Mouse (Mus musculus) 3T3-L1 (cell line): ENCODE measurements around the gene Gadd45gip1.
A peak's percentile ranks its signal among the peaks of the same experiment; 100 is the strongest.

Experiments used
- DNase-seq: peaks from one replicate; pipeline ENCODE4 v3.0.0-alpha.2; 2015; ENCODE audit warnings: low read depth, low spot score

Gene Gadd45gip1

DNA sequence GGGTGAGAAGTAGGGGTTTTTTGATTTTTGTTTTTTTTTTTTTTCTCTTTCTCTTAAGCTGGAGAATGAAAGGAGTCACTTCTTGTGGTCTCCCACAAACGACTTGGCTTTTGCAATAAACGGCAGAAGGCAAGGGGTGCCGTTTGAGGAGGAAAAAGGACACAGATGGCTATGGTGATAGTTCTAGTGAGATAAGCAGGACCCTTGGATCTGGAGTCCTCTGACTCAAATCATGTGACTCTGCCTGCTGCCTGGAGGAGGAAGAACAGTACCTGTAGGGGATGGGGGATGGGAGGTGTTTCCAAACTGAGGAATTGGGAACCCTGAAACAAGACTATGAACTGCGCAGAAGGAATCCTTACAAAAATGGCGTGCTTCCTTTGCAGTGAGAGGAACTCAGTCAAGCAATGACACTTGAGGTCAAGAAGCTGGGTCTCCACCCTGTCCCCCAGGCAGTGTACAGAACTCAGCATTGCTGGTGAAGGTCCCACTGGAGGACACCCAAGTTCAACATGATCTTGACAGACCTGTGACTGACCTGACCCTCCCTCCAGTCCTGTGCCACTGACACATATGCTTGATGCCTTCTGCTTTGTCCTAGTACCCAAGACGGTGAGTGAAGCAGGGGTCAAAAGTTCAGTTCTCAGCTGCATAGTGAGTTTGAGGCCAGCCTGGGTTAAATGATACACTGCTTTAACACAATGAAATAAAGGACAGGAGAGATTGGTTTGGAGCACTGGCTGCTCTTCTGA is 16.5 kb downstream of the Gadd45gip1 start:
- DNase-seq = peak; percentile 42

DNA sequence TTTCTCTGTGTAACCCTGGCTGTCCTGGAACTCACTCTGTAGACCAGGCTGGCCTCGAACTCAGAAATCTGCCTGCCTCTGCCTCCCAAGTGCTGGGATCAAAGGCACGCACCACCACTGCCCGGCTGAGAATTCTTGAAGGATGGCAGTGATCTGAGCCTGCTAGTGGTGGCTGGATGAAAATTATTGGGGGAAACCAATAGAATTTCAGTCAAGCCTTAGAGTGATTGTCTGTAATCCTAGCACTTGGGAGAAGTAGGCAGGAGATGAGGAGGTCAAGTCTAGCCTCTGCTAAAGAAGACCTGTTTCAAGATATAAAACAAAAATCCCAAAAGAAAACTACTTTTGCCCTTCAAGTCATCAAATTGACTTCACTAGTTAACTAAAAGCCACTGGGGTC is 25.1 kb downstream of the Gadd45gip1 start:
- no peak for DNase-seq

- peak; percentile 98 for DNase-seq
Measured at GRCm38 (mm10) chr8:84856864-84857441, 25.6 kb downstream of the Gadd45gip1 start, which contains the start of gene Farsa. Farsa (plus strand) TSS chr8:84856989.

DNA sequence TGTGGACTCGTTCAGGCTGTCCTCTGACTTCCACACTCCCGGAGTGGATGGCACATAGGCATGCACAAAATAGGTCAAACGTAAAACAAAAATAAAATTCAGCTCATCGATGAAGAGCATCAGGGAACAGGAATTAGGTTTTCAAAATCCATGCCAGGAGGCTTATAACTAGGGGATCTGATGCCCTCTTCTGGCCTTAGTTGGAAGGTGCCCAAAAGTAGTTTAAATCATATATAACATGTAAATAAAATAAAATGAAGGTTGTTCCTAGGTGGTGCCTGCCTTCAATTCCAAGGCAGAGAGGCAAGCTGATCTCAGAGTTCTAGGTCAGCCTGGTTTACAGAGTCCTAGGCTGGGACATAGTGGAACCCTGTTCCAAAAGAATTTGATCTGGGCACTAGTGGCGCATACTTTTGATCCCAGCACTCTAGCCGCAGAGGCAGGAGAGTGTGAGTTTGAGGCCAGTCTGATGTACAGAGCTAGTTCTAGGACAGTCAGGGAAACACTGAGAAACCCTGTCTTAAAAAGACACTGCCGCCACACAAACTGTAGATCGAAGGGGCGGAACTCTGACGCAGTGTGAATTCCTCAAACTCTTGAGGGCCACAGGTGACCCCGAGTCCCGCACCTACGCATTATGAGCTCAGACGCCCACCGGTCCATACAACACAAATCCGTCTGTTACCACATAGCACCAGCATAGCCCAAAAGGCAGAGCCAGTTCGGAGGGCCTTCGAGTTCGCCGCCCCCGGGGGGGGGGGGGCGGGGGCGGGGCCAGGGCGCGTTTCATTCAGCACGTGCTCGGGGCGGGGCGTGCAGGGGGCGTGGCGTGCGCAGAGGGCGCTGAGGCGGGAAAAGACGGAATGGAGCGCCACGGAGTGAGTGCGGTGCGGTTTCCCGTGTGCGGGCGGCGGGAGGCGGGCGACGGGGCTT is 40.3 kb downstream of the Gadd45gip1 start, which contains the start of gene Syce2:
TSS of gene Syce2 (plus strand) at position 736 of the 933 bp plus-strand sequence.
- DNase-seq = peak; percentile 64

DNA sequence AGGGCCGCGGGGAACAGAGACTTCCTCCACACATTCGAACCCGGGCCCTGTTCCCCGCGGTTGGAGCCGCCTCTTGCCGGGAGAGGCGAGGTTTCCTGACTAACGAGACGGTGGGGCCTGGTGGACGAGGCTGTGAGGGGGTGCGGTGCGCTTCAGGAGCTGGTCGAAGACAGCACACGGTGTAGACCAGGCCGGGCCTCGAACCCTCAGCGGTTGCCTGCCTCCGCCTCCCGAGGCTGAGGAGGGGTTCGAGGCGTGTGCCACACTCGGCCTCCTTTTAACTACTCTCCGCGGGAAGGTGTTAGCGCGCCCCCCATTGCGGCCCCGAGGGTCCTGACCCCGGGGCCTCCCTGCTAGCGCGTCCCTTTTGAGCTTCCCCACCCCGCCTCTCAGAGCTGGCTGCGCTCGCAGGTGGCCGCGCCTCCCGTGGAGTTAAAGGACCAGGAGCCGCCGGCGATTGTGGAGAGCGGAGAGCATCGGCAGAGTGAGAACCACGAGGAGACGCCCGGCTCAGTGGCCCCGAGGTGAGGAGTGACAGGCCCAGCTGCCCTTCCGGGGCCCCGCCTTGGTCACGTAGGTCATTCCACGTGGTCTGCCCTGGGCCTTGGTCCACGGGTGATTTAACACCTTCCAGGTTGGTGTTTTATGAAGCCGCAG is 41.1 kb downstream of the Gadd45gip1 start:
- DNase-seq = no peak

GRCm38 (mm10) chr8:84873016-84873415 is 41.7 kb downstream of the Gadd45gip1 start:
- no peak for DNase-seq

GRCm38 (mm10) chr8:84874339-84874738 is 43.0 kb downstream of the Gadd45gip1 start:
- DNase-seq = no peak

GRCm38 (mm10) chr8:84877297-84878035 is 46.1 kb downstream of the Gadd45gip1 start:
- no peak for DNase-seq

GRCm38 (mm10) chr8:84878915-84879314 is 47.6 kb downstream of the Gadd45gip1 start:
- no peak for DNase-seq

GRCm38 (mm10) chr8:84884728-84885127 is 53.4 kb downstream of the Gadd45gip1 start:
- no peak for DNase-seq
